Mouse (Mus musculus): ENCODE results near the gene Glis2. TPM values are rescaled to one million over a fixed set of nuclear protein-coding genes. Genes with fewer than 3 reads are reported as not detected.
"Not testable (repeated sequence)": the region's sequence is repeated elsewhere in the genome, so short reads cannot be mapped to it uniquely, and the experiment has no call there.

Glis2 gene
- polyA plus RNA-seq, 1 experiment: 3.7 TPM

- H3K27ac ChIP-seq (ENCODE audit: control insufficient read depth, insufficient read depth, low read depth, low read length): peak overlapping the region; percentile 79
- peaks cover 16% of the 10 kb centered on the region for H3K4me1 ChIP-seq (ENCODE audit: control insufficient read depth, insufficient read depth, low read length)
- peak overlapping the region; percentile 92 for H3K4me3 ChIP-seq (ENCODE audit: control insufficient read depth, low read depth, low read length)
- H3K36me3 ChIP-seq (ENCODE audit: control insufficient read depth, insufficient read depth, low read length): no peaks in the 10 kb centered on the region
- no peaks in the 10 kb centered on the region for H3K27me3 ChIP-seq (ENCODE audit: control insufficient read depth, insufficient read depth, low read length)
- TF ChIP-seq CTCF (IDR thresholded peaks at IDR 0.05; ENCODE audit: control insufficient read depth, insufficient read depth, insufficient replicate concordance, low read depth, low read length) (peak; percentile 56), POLR2A (IDR thresholded peaks at IDR 0.05; ENCODE audit: control insufficient read depth, low read depth, low read length) (no peak)
Observed at GRCm38 (mm10) chr16:4560145-4560952, 34.2 kb upstream of the Glis2 start.

DNA sequence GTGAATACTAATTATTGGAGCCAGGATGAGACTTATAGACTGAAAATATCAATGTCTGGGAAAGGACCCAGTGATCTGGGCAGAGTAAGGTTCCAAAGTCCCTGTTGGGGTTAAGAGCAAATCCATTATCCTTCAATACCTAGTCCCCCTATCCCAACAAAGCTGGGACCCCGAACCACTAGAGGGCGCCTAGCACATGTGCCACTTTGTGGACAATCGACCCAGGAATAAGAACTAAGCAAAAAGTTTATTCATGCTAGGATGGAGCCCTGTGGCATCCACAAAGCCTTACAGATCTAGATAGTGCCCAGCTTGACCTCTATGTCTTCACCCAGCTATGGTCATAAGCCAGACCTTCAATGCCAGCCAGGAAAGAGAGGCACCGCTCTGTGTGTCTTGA, 26.6 kb upstream of the Glis2 start:
- Histone ChIP-seq H3K4me1 (ENCODE audit: control insufficient read depth, insufficient read depth, low read length) (no peaks in the 10 kb centered on the region), H3K27me3 (ENCODE audit: control insufficient read depth, insufficient read depth, low read length) (no peaks in the 10 kb centered on the region), H3K27ac (ENCODE audit: control insufficient read depth, insufficient read depth, low read depth, low read length) (no peak overlapping the region), H3K4me3 (ENCODE audit: control insufficient read depth, low read depth, low read length) (no peak overlapping the region), H3K36me3 (ENCODE audit: control insufficient read depth, insufficient read depth, low read length) (no peaks in the 10 kb centered on the region)
- no peak for TF ChIP-seq POLR2A (IDR thresholded peaks at IDR 0.05; ENCODE audit: control insufficient read depth, low read depth, low read length)
- TF ChIP-seq CTCF (IDR thresholded peaks at IDR 0.05; ENCODE audit: control insufficient read depth, insufficient read depth, insufficient replicate concordance, low read depth, low read length): peak; percentile 62; the same call in 1 of the 2 replicates

GRCm38 (mm10) chr16:4570737-4571136, 23.8 kb upstream of the Glis2 start:
- no peak overlapping the region for H3K4me3 ChIP-seq (ENCODE audit: control insufficient read depth, low read depth, low read length)

DNA sequence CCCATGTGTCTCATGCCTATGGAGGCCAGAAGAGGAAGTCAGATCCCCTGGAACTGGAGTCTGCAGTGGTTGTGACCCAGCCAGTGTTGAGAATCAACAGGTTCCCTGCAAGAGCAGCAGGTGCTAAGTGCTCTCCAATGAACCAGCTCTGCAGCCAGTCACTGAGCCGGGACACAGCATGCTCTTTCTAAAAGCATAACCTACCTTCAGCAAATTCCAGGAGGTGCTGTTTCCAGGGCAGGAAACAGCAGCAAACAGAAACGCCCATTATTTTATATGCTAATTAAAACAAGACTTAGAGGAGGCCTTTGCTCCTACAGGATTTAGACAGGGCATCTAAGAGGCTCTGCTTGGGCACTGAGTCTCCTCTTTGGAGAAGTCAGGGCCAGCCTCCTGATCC, 18.5 kb upstream of the Glis2 start:
- no peak overlapping the region for H3K4me3 ChIP-seq (ENCODE audit: control insufficient read depth, low read depth, low read length)
- no peaks in the 10 kb centered on the region for H3K4me1 ChIP-seq (ENCODE audit: control insufficient read depth, insufficient read depth, low read length)
- no peaks in the 10 kb centered on the region for H3K27me3 ChIP-seq (ENCODE audit: control insufficient read depth, insufficient read depth, low read length)
- no peaks in the 10 kb centered on the region for H3K36me3 ChIP-seq (ENCODE audit: control insufficient read depth, insufficient read depth, low read length)
- TF ChIP-seq CTCF (IDR thresholded peaks at IDR 0.05; ENCODE audit: control insufficient read depth, insufficient read depth, insufficient replicate concordance, low read depth, low read length) (no peak), POLR2A (IDR thresholded peaks at IDR 0.05; ENCODE audit: control insufficient read depth, low read depth, low read length) (no peak)
- no peak overlapping the region for H3K27ac ChIP-seq (ENCODE audit: control insufficient read depth, insufficient read depth, low read depth, low read length)

More at GRCm38 (mm10) chr16:4570737-4571136, 23.8 kb upstream of the Glis2 start:
- H3K27me3 ChIP-seq (ENCODE audit: control insufficient read depth, insufficient read depth, low read length): no peaks in the 10 kb centered on the region
- no peaks in the 10 kb centered on the region for H3K36me3 ChIP-seq (ENCODE audit: control insufficient read depth, insufficient read depth, low read length)
- H3K4me1 ChIP-seq (ENCODE audit: control insufficient read depth, insufficient read depth, low read length): no peaks in the 10 kb centered on the region
- H3K27ac ChIP-seq (ENCODE audit: control insufficient read depth, insufficient read depth, low read depth, low read length): no peak overlapping the region
- TF ChIP-seq POLR2A (IDR thresholded peaks at IDR 0.05; ENCODE audit: control insufficient read depth, low read depth, low read length) (no peak), CTCF (IDR thresholded peaks at IDR 0.05; ENCODE audit: control insufficient read depth, insufficient read depth, insufficient replicate concordance, low read depth, low read length) (no peak)

DNA sequence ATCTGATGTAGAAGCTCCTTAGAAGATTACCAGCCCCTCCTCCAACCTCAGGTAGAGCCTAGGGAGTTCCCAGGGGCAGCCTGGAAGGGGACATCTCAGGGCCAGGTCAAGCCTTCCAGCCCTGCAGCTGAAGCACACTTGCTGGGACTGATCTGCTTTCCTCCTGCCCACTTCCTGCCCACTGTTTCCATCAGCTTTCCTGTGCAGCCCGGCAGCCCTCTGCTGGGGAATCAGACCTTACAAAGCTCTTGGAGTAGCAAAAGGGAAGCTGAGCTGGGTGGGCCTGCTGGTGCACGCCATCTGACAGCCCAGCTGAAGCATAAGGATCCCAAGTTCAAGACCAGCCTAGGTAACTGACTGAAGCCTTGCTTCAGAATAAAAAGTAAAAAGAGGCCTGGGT, 17.6 kb upstream of the Glis2 start:
- H3K4me1 ChIP-seq (ENCODE audit: control insufficient read depth, insufficient read depth, low read length): no peaks in the 10 kb centered on the region
- no peaks in the 10 kb centered on the region for H3K27me3 ChIP-seq (ENCODE audit: control insufficient read depth, insufficient read depth, low read length)
- no peaks in the 10 kb centered on the region for H3K36me3 ChIP-seq (ENCODE audit: control insufficient read depth, insufficient read depth, low read length)
- TF ChIP-seq CTCF (IDR thresholded peaks at IDR 0.05; ENCODE audit: control insufficient read depth, insufficient read depth, insufficient replicate concordance, low read depth, low read length): no peak
- TF ChIP-seq POLR2A (IDR thresholded peaks at IDR 0.05; ENCODE audit: control insufficient read depth, low read depth, low read length): no peak
- no peak overlapping the region for H3K4me3 ChIP-seq (ENCODE audit: control insufficient read depth, low read depth, low read length)
- H3K27ac ChIP-seq (ENCODE audit: control insufficient read depth, insufficient read depth, low read depth, low read length): no peak overlapping the region

DNA sequence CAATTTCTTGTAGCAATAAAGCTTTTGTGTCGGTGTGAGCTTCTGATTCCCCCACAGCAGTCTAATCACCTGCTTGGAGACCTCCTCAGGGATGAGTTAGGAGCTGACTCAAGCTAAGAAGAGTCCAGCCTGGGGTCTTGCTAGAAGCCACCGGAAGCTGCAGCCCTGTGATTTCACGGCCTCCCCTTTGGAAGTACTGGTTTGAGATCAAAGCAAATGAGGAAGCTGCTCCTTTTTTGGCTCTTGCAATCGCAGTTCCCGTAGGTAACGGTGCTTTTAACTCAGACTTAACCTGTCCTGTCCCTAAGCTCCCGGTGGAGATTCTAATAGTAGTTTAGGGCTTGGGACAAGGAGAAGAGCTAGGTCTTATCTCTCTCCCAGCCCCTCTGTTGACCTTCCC, 15.9 kb upstream of the Glis2 start:
- TF ChIP-seq POLR2A (IDR thresholded peaks at IDR 0.05; ENCODE audit: control insufficient read depth, low read depth, low read length): no peak
- TF ChIP-seq CTCF (IDR thresholded peaks at IDR 0.05; ENCODE audit: control insufficient read depth, insufficient read depth, insufficient replicate concordance, low read depth, low read length): no peak
- no peaks in the 10 kb centered on the region for H3K27me3 ChIP-seq (ENCODE audit: control insufficient read depth, insufficient read depth, low read length)
- H3K4me1 ChIP-seq (ENCODE audit: control insufficient read depth, insufficient read depth, low read length): no peaks in the 10 kb centered on the region
- no peaks in the 10 kb centered on the region for H3K36me3 ChIP-seq (ENCODE audit: control insufficient read depth, insufficient read depth, low read length)
- no peak overlapping the region for H3K27ac ChIP-seq (ENCODE audit: control insufficient read depth, insufficient read depth, low read depth, low read length)
- no peak overlapping the region for H3K4me3 ChIP-seq (ENCODE audit: control insufficient read depth, low read depth, low read length)

- H3K4me3 ChIP-seq (ENCODE audit: control insufficient read depth, low read depth, low read length); H3K36me3 ChIP-seq (ENCODE audit: control insufficient read depth, insufficient read depth, low read length); H3K27me3 ChIP-seq (ENCODE audit: control insufficient read depth, insufficient read depth, low read length); H3K4me1 ChIP-seq (ENCODE audit: control insufficient read depth, insufficient read depth, low read length); H3K27ac ChIP-seq (ENCODE audit: control insufficient read depth, insufficient read depth, low read depth, low read length): not testable (repeated sequence)
Observed at GRCm38 (mm10) chr16:4581179-4581578, 13.3 kb upstream of the Glis2 start.

Measured in testis, adult 2 months (tissue).